Mouse (Mus musculus) urinary bladder, postnatal 0 days (tissue): ENCODE results near the gene R3hdm1. TPM values are rescaled to one million over a fixed set of nuclear protein-coding genes. Genes with fewer than 3 reads are reported as not detected.

Source experiments
- microRNA counts: library from miRNA; unstranded; fragments of <30 nt; microRNA quantifications from one replicate; lab custom pipeline; 2016
- microRNA-seq: library from miRNA; unstranded; fragments of <30 nt; microRNA quantifications from one replicate; pipeline ENCODE4, GENCODE M21; 2016
- polyA plus RNA-seq: library from polyadenylated mRNA; unstranded; fragments of >200 nt; fragmentation: Nextera tagmentation; extraction: Ambion mirVana; gene quantifications from 2 replicates; pipeline ENCODE4 v1.2.1, GENCODE M21; 2015

Gene R3hdm1
- polyA plus RNA-seq = 30.2 and 34.8 TPM in 2 replicates

GRCm38 (mm10) chr1:128102641-128103461, at the start of gene R3hdm1, which contains the start of gene Zranb3:
R3hdm1 (plus strand) TSS chr1:128103301.
Zranb3 (minus strand) TSS chr1:128103047.

GRCm38 (mm10) chr1:128243627-128243995, 140.5 kb downstream of the R3hdm1 start, which contains the start of gene Ubxn4:
Ubxn4 (plus strand) TSS chr1:128243964.

MicroRNAs encoded within 50 kb of the gene (microRNA counts, 519-probe panel; counts per million panel counts)
- microRNA mmu-miR-128 (lab: Ali Mortazavi, UCI) = 2,845 counts per million, percentile 41 among the panel's probes with 10 or more counts

Small RNA genes lying within 50 kb of the gene (microRNA-seq; reads per million reads assigned to microRNA genes)
- gene Mir128-1 = 50.7 reads per million, percentile 40 among the genes with 10 or more reads in this experiment

Other genes starting within 250 kb of the R3hdm1 start
- gene Map3k19, start 248.3 kb upstream of the R3hdm1 start, polyA plus RNA-seq = 0.04 TPM in 1 of 2 replicates, not detected in the other
- 15.1 and 15.9 TPM in 2 replicates for gene Rab3gap1, start 234.5 kb upstream of the R3hdm1 start, polyA plus RNA-seq
- 1.2 and 1.8 TPM in 2 replicates for gene Zranb3, start 254 bp upstream of the R3hdm1 start, polyA plus RNA-seq
- gene Ubxn4, start 140.7 kb downstream of the R3hdm1 start, polyA plus RNA-seq = 45.4 and 57.6 TPM in 2 replicates
- 22.6 and 24.0 TPM in 2 replicates for gene Lct, start 225.0 kb downstream of the R3hdm1 start, polyA plus RNA-seq